Mouse (Mus musculus): ENCODE measurements at regions not wholly inside any gene's neighbourhood (a gene's known extent, or its start where the extent isn't known, plus 50 kb on each side); places are given as distances from the start of the nearest gene placed in this dataset.

- no peak overlapping the region for H3K27ac ChIP-seq (replicated peaks)
- H3K36me3 ChIP-seq = no peaks in the 10 kb centered on the region
- H3K4me1 ChIP-seq (replicated peaks) = no peaks in the 10 kb centered on the region
Measured at GRCm38 (mm10) chr13:31197593-31197992, 223.6 kb downstream of the Gm5447 start.

GRCm38 (mm10) chr13:31199384-31199783, 225.4 kb downstream of the Gm5447 start:
- Histone ChIP-seq H3K27me3 (no peaks in the 10 kb centered on the region), H3K4me3 (no peak overlapping the region), H3K4me1 (replicated peaks) (no peaks in the 10 kb centered on the region), H3K27ac (replicated peaks) (no peak overlapping the region), H3K4me2 (no peak overlapping the region), H3K36me3 (no peaks in the 10 kb centered on the region), H3K9me3 (no peaks in the 10 kb centered on the region), H3K9ac (no peak overlapping the region)
- 90% methylated on average over 1 of the region's 1 CpGs for WGBS
- no peak for ATAC-seq (ENCODE audit: low FRiP score, low read depth)

More at GRCm38 (mm10) chr13:31197593-31197992, 223.6 kb downstream of the Gm5447 start:
- no peak overlapping the region for H3K4me2 ChIP-seq
- no peak for ATAC-seq (ENCODE audit: low FRiP score, low read depth)
- 76% methylated on average over 2 of the region's 2 CpGs for WGBS
- no peak overlapping the region for H3K4me3 ChIP-seq
- no peak overlapping the region for H3K9ac ChIP-seq
- H3K9me3 ChIP-seq = no peaks in the 10 kb centered on the region
- no peaks in the 10 kb centered on the region for H3K27me3 ChIP-seq

- Histone ChIP-seq H3K4me2 (no peak overlapping the region), H3K36me3 (no peaks in the 10 kb centered on the region), H3K9me3 (no peaks in the 10 kb centered on the region), H3K27ac (replicated peaks) (no peak overlapping the region), H3K9ac (no peak overlapping the region), H3K4me3 (no peak overlapping the region), H3K4me1 (replicated peaks) (no peaks in the 10 kb centered on the region), H3K27me3 (no peaks in the 10 kb centered on the region)
- ATAC-seq (ENCODE audit: low FRiP score, low read depth) = no peak
- WGBS = 79% methylated on average over 6 of the region's 6 CpGs
Measured at GRCm38 (mm10) chr13:31204068-31204467, 230.1 kb downstream of the Gm5447 start.

GRCm38 (mm10) chr13:31206381-31206780, 232.4 kb downstream of the Gm5447 start:
- Histone ChIP-seq H3K9ac (no peak overlapping the region), H3K36me3 (no peaks in the 10 kb centered on the region)

GRCm38 (mm10) chr13:31207709-31208108, 233.7 kb downstream of the Gm5447 start:
- Histone ChIP-seq H3K9me3 (no peaks in the 10 kb centered on the region), H3K9ac (no peak overlapping the region), H3K4me3 (no peak overlapping the region), H3K4me2 (no peak overlapping the region), H3K36me3 (no peaks in the 10 kb centered on the region), H3K27ac (replicated peaks) (no peak overlapping the region), H3K27me3 (no peaks in the 10 kb centered on the region), H3K4me1 (replicated peaks) (no peaks in the 10 kb centered on the region)
- WGBS = 51% methylated on average over 5 of the region's 5 CpGs
- ATAC-seq (ENCODE audit: low FRiP score, low read depth) = no peak

More at GRCm38 (mm10) chr13:31206381-31206780, 232.4 kb downstream of the Gm5447 start:
- no peak overlapping the region for H3K4me2 ChIP-seq
- H3K9me3 ChIP-seq = no peaks in the 10 kb centered on the region
- no peak for ATAC-seq (ENCODE audit: low FRiP score, low read depth)
- no peaks in the 10 kb centered on the region for H3K27me3 ChIP-seq
- H3K27ac ChIP-seq (replicated peaks) = no peak overlapping the region
- 47% methylated on average over 5 of the region's 5 CpGs for WGBS
- no peaks in the 10 kb centered on the region for H3K4me1 ChIP-seq (replicated peaks)
- no peak overlapping the region for H3K4me3 ChIP-seq

- Histone ChIP-seq H3K9me3 (no peaks in the 10 kb centered on the region), H3K4me2 (no peak overlapping the region), H3K36me3 (no peaks in the 10 kb centered on the region), H3K27me3 (no peaks in the 10 kb centered on the region), H3K9ac (no peak overlapping the region), H3K4me3 (no peak overlapping the region), H3K27ac (replicated peaks) (no peak overlapping the region), H3K4me1 (replicated peaks) (no peaks in the 10 kb centered on the region)
- ATAC-seq (ENCODE audit: low FRiP score, low read depth) = no peak
- whole genome bisulfite sequencing = 83% methylated on average over 2 of the region's 2 CpGs
Measured at GRCm38 (mm10) chr13:31223016-31223415, 249.0 kb downstream of the Gm5447 start.

GRCm38 (mm10) chr13:31240546-31240945, 266.5 kb downstream of the Gm5447 start:
- 97% methylated on average over 6 of the region's 6 CpGs for WGBS
- Histone ChIP-seq H3K9me3 (no peaks in the 10 kb centered on the region), H3K9ac (no peak overlapping the region), H3K4me3 (no peak overlapping the region), H3K27ac (replicated peaks) (no peak overlapping the region), H3K4me1 (replicated peaks) (no peaks in the 10 kb centered on the region), H3K36me3 (no peaks in the 10 kb centered on the region), H3K27me3 (no peaks in the 10 kb centered on the region), H3K4me2 (no peak overlapping the region)
- ATAC-seq (ENCODE audit: low FRiP score, low read depth) = no peak

GRCm38 (mm10) chr13:31248996-31249395, 275.0 kb downstream of the Gm5447 start:
- Histone ChIP-seq H3K9ac (no peak overlapping the region), H3K27ac (replicated peaks) (no peak overlapping the region), H3K4me2 (no peak overlapping the region), H3K9me3 (no peaks in the 10 kb centered on the region), H3K4me3 (no peak overlapping the region), H3K27me3 (no peaks in the 10 kb centered on the region), H3K4me1 (replicated peaks) (no peaks in the 10 kb centered on the region), H3K36me3 (no peaks in the 10 kb centered on the region)
- ATAC-seq (ENCODE audit: low FRiP score, low read depth) = no peak
- 98% methylated on average over 3 of the region's 3 CpGs for WGBS

- ATAC-seq (ENCODE audit: low FRiP score, low read depth) = no peak
- Histone ChIP-seq H3K9me3 (no peaks in the 10 kb centered on the region), H3K4me1 (replicated peaks) (no peaks in the 10 kb centered on the region), H3K4me3 (no peak overlapping the region), H3K36me3 (no peaks in the 10 kb centered on the region), H3K9ac (no peak overlapping the region), H3K4me2 (no peak overlapping the region), H3K27me3 (no peaks in the 10 kb centered on the region), H3K27ac (replicated peaks) (no peak overlapping the region)
- 82% methylated on average over 5 of the region's 5 CpGs for WGBS
Measured at GRCm38 (mm10) chr13:31249525-31249924, 275.5 kb downstream of the Gm5447 start.

GRCm38 (mm10) chr13:31254016-31254415, 280.0 kb downstream of the Gm5447 start:
- Histone ChIP-seq H3K27me3 (no peaks in the 10 kb centered on the region), H3K27ac (replicated peaks) (no peak overlapping the region), H3K4me2 (no peak overlapping the region), H3K36me3 (no peaks in the 10 kb centered on the region), H3K9me3 (no peaks in the 10 kb centered on the region), H3K4me1 (replicated peaks) (no peaks in the 10 kb centered on the region), H3K9ac (no peak overlapping the region), H3K4me3 (no peak overlapping the region)
- ATAC-seq (ENCODE audit: low FRiP score, low read depth) = no peak
- WGBS = 75% methylated on average over 4 of the region's 4 CpGs

- Histone ChIP-seq H3K9ac (no peak overlapping the region), H3K4me3 (no peak overlapping the region), H3K36me3 (no peaks in the 10 kb centered on the region), H3K27ac (replicated peaks) (no peak overlapping the region), H3K4me2 (no peak overlapping the region), H3K27me3 (no peaks in the 10 kb centered on the region), H3K9me3 (no peaks in the 10 kb centered on the region), H3K4me1 (replicated peaks) (no peaks in the 10 kb centered on the region)
- ATAC-seq (ENCODE audit: low FRiP score, low read depth) = no peak
- WGBS = 94% methylated on average over 3 of the region's 3 CpGs
Measured at GRCm38 (mm10) chr13:31254744-31255143, 280.7 kb downstream of the Gm5447 start.

- no peak overlapping the region for H3K9ac ChIP-seq
- H3K4me3 ChIP-seq = no peak overlapping the region
- H3K27me3 ChIP-seq = no peaks in the 10 kb centered on the region
- H3K36me3 ChIP-seq = no peaks in the 10 kb centered on the region
- no peak overlapping the region for H3K4me2 ChIP-seq
- H3K4me1 ChIP-seq (replicated peaks) = no peaks in the 10 kb centered on the region
- WGBS = 92% methylated on average over 3 of the region's 3 CpGs
- no peak for ATAC-seq (ENCODE audit: low FRiP score, low read depth)
- H3K9me3 ChIP-seq = no peaks in the 10 kb centered on the region
- H3K27ac ChIP-seq (replicated peaks) = no peak overlapping the region
Measured at GRCm38 (mm10) chr13:31255506-31255905, 281.5 kb downstream of the Gm5447 start.

- Histone ChIP-seq H3K4me1 (replicated peaks) (no peaks in the 10 kb centered on the region), H3K9me3 (no peaks in the 10 kb centered on the region), H3K27me3 (no peaks in the 10 kb centered on the region), H3K4me2 (no peak overlapping the region), H3K36me3 (no peaks in the 10 kb centered on the region), H3K9ac (no peak overlapping the region), H3K4me3 (no peak overlapping the region), H3K27ac (replicated peaks) (no peak overlapping the region)
- 81% methylated on average over 3 of the region's 3 CpGs for WGBS
- no peak for ATAC-seq (ENCODE audit: low FRiP score, low read depth)
Measured at GRCm38 (mm10) chr13:31267865-31268264, 288.1 kb upstream of the Foxq1 start.
